Mouse (Mus musculus) ES-E14 (cell line): ENCODE measurements around the gene Gm17677.

Source experiments
- CHD2 ChIP-seq: IDR thresholded peaks from 2 replicates; pipeline ENCODE4 v1.6.1; 2014; ENCODE audit warnings: mild to moderate bottlenecking, low read depth, low read length, inconsistent platforms
- HCFC1 ChIP-seq: IDR thresholded peaks from 2 replicates; pipeline ENCODE4 v1.6.1; 2012; ENCODE audit warnings: low read length, inconsistent platforms, borderline replicate concordance; ENCODE audit not compliant: insufficient read depth
- MAFK ChIP-seq: IDR thresholded peaks from 2 replicates; pipeline ENCODE4 v1.6.1; 2014; ENCODE audit warnings: mild to moderate bottlenecking, low read depth, low read length, inconsistent platforms; ENCODE audit not compliant: insufficient read depth

GRCm38 (mm10) chr9:35691924-35692323, 48.9 kb upstream of the Gm17677 start:
- TF ChIP-seq MAFK, result no peak
- no peak for TF ChIP-seq HCFC1
- no peak for TF ChIP-seq CHD2
